Mouse (Mus musculus) bone marrow, adult 2 months (tissue): Measurements from ENCODE around the gene Amh. TPM values are rescaled to one million over a fixed set of nuclear protein-coding genes. Genes with fewer than 3 reads are reported as not detected.

ENCODE experiments used
- H3K27ac ChIP-seq: fragments of 200-500 bp; 2 replicates; pipeline ENCODE4 v1.5.1; 2012; ENCODE audit warnings: low read depth, mild to moderate bottlenecking, control low read depth, inconsistent platforms, low read length; ENCODE audit not compliant: control insufficient read depth, poor library complexity, insufficient read depth
- H3K4me1 ChIP-seq: fragments of 200-500 bp; 2 replicates; pipeline ENCODE4 v1.6.1; 2011; ENCODE audit warnings: low read length; ENCODE audit not compliant: control insufficient read depth, insufficient read depth
- H3K4me3 ChIP-seq: fragments of 200-500 bp; replicated peaks from 2 replicates; pipeline ENCODE3; 2011; ENCODE audit warnings: mild to moderate bottlenecking, low read depth, low read length, control low read depth; ENCODE audit not compliant: control insufficient read depth
- CTCF ChIP-seq: fragments of 200-500 bp; IDR thresholded peaks from 2 replicates; pipeline ENCODE4 v1.5.1; 2011; ENCODE audit warnings: low read length, control low read depth; ENCODE audit not compliant: control insufficient read depth, insufficient read depth
- POLR2A ChIP-seq: fragments of 200-500 bp; IDR thresholded peaks from 2 replicates; pipeline ENCODE4 v1.6.1; 2011; ENCODE audit warnings: low read depth, mild to moderate bottlenecking, control low read depth, low read length, borderline replicate concordance; ENCODE audit not compliant: control insufficient read depth
- WGBS: fragments of 180-500 bp; shearing (Covaris S2); methylation state at CpG from one replicate; pipeline ENCODE4 v1.1.7; 2018; 5-methylcytosine and 5-hydroxymethylcytosine counted together
- polyA plus RNA-seq: library from polyadenylated mRNA; stranded (reverse); fragments of >200 nt; gene quantifications from 2 replicates; pipeline ENCODE4 v1.2.4, GENCODE M21; 2011; ENCODE audit warnings: low replicate concordance; ENCODE audit not compliant: missing spikeins, insufficient read depth, insufficient read length

The Amh gene
- polyA plus RNA-seq, 1 experiment = 3.0 TPM

GRCm38 (mm10) chr10:80806341-80807056 lies 1.5 kb downstream of the Amh start:
- 56% methylated on average over 34 of the region's 34 CpGs for WGBS
- TF ChIP-seq POLR2A = no peak
- TF ChIP-seq CTCF = no peak
- no peak overlapping the region for H3K4me3 ChIP-seq
- H3K4me1 ChIP-seq = no peaks in the 10 kb centered on the region
- no peak overlapping the region for H3K27ac ChIP-seq

- WGBS = 2% methylated on average over 58 of the region's 58 CpGs
- Histone ChIP-seq H3K4me3 (peak overlapping the region; percentile 15), H3K27ac (no peak overlapping the region; the same call in 1 of the 2 replicates)
Measured at GRCm38 (mm10) chr10:80807057-80807627, 2.1 kb downstream of the Amh start.

GRCm38 (mm10) chr10:80808099-80808984 lies 3.3 kb downstream of the Amh start:
- Histone ChIP-seq H3K27ac (no peak overlapping the region), H3K4me1 (no peaks in the 10 kb centered on the region), H3K4me3 (no peak overlapping the region)
- TF ChIP-seq CTCF = no peak
- TF ChIP-seq POLR2A = no peak
- 24% methylated on average over 40 of the region's 40 CpGs for WGBS

More at GRCm38 (mm10) chr10:80807057-80807627, 2.1 kb downstream of the Amh start:
- TF ChIP-seq POLR2A = no peak; the same call in 1 of the 2 replicates
- TF ChIP-seq CTCF = no peak
- H3K4me1 ChIP-seq = no peaks in the 10 kb centered on the region

GRCm38 (mm10) chr10:80808985-80809632 lies 4.1 kb downstream of the Amh start:
- TF ChIP-seq POLR2A (no peak), CTCF (no peak)
- H3K4me3 ChIP-seq = no peak overlapping the region
- no peaks in the 10 kb centered on the region for H3K4me1 ChIP-seq
- H3K27ac ChIP-seq = no peak overlapping the region
- whole genome bisulfite sequencing = 14% methylated on average over 18 of the region's 18 CpGs

- Histone ChIP-seq H3K4me1 (no peaks in the 10 kb centered on the region), H3K4me3 (no peak overlapping the region), H3K27ac (no peak overlapping the region)
- 29% methylated on average over 20 of the region's 20 CpGs for WGBS
- TF ChIP-seq POLR2A (no peak), CTCF (no peak)
Measured at GRCm38 (mm10) chr10:80810084-80810483, 5.0 kb downstream of the Amh start.

- TF ChIP-seq CTCF = no peak
- 73% methylated on average over 5 of the region's 5 CpGs for WGBS
Measured at GRCm38 (mm10) chr10:80812391-80813041, 7.5 kb downstream of the Amh start.

GRCm38 (mm10) chr10:80813366-80813765 lies 8.3 kb downstream of the Amh start, which contains the start of gene Jsrp1:
Jsrp1 (minus strand) TSS chr10:80813498.
- TF ChIP-seq CTCF (no peak), POLR2A (no peak)
- WGBS = 89% methylated on average over 4 of the region's 4 CpGs
- no peak within 1 kb of the TSS for H3K4me3 ChIP-seq
- H3K4me1 ChIP-seq = peaks cover 3% of the 10 kb centered on the region
- no peak within 1 kb of the TSS for H3K27ac ChIP-seq

More at GRCm38 (mm10) chr10:80812391-80813041, 7.5 kb downstream of the Amh start:
- Histone ChIP-seq H3K27ac (no peak overlapping the region), H3K4me1 (no peaks in the 10 kb centered on the region), H3K4me3 (no peak overlapping the region)
